Mouse (Mus musculus) midbrain, embryonic 11.5 days (tissue): ENCODE data around the gene Arglu1. TPM values are rescaled to one million over a fixed set of nuclear protein-coding genes. Genes with fewer than 3 reads are reported as not detected.
A peak's percentile ranks its signal among the peaks of the same experiment; 100 is the strongest.

Experiments
- ATAC-seq: fragments of 200-750 bp; cut with Nextera tagmentation; 2 replicates; pipeline ENCODE4 v1.8.0; 2017; ENCODE audit warnings: moderate TSS enrichment, moderate library complexity; ENCODE audit not compliant: low FRiP score
- DNase-seq: peaks from one replicate; pipeline ENCODE4 v3.0.0; 2015; ENCODE audit warnings: low spot score; ENCODE audit errors: missing footprints
- H3K27ac ChIP-seq: fragments of 300-500 bp; sonication (generic); 2 replicates; pipeline ENCODE4 v1.5.1; 2014; ENCODE audit warnings: low read depth, low read length
- H3K27me3 ChIP-seq: fragments of 300-500 bp; sonication (generic); 2 replicates; pipeline ENCODE4 v1.6.1; 2014; ENCODE audit warnings: mild to moderate bottlenecking, low read length, moderate library complexity, mixed read lengths; ENCODE audit not compliant: control insufficient read depth, insufficient read depth
- H3K36me3 ChIP-seq: fragments of 300-500 bp; sonication (generic); 2 replicates; pipeline ENCODE4 v1.6.1; 2014; ENCODE audit warnings: mild to moderate bottlenecking, low read length, moderate library complexity, mixed read lengths; ENCODE audit not compliant: control insufficient read depth, insufficient read depth
- H3K4me1 ChIP-seq: fragments of 300-500 bp; sonication (generic); 2 replicates; pipeline ENCODE4 v1.6.1; 2014; ENCODE audit warnings: low read length; ENCODE audit not compliant: control insufficient read depth, insufficient read depth
- H3K4me2 ChIP-seq: fragments of 300-500 bp; sonication (generic); 2 replicates; pipeline ENCODE4 v1.6.1; 2014; ENCODE audit warnings: mild to moderate bottlenecking, moderate library complexity
- H3K4me3 ChIP-seq: fragments of 300-500 bp; sonication (generic); 2 replicates; pipeline ENCODE4 v1.5.1; 2014; ENCODE audit warnings: low read depth, low read length
- H3K9ac ChIP-seq: fragments of 300-500 bp; sonication (generic); 2 replicates; pipeline ENCODE4 v1.6.1; 2014; ENCODE audit warnings: low read length
- H3K9me3 ChIP-seq: fragments of 300-500 bp; sonication (generic); 2 replicates; pipeline ENCODE4 v1.6.1; 2016; ENCODE audit warnings: low read length; ENCODE audit not compliant: control insufficient read depth
- WGBS: fragments of 180-500 bp; shearing (Covaris S2); extraction: QIAGEN DNeasy Blood & Tissue Kit; methylation state at CpG from one replicate; pipeline ENCODE4 v1.1.7; 2014; 5-methylcytosine and 5-hydroxymethylcytosine counted together
- polyA plus RNA-seq: library from polyadenylated mRNA; unstranded; fragments of >200 nt; fragmentation: Nextera tagmentation; extraction: Ambion mirVana; gene quantifications from 2 replicates; pipeline ENCODE4 v1.2.1, GENCODE M21; 2014

Gene Arglu1
- polyA plus RNA-seq, 1 experiment from 2014 or later: 158 TPM

- DNase-seq: peak; percentile 96
- peak overlapping the region; percentile 81 for H3K9ac ChIP-seq
- peaks cover 35% of the 10 kb centered on the region for H3K4me1 ChIP-seq
These were observed 29.8 kb downstream of the Arglu1 start for GRCm38 (mm10) chr8:8660307-8661098.

GRCm38 (mm10) chr8:8659503-8660306, 30.6 kb downstream of the Arglu1 start:
- Histone ChIP-seq H3K9ac (peak overlapping the region; percentile 81), H3K4me1 (peaks cover 40% of the 10 kb centered on the region), H3K36me3 (no peaks in the 10 kb centered on the region), H3K9me3 (no peaks in the 10 kb centered on the region), H3K4me2 (peak overlapping the region; percentile 92), H3K27ac (peak overlapping the region; percentile 28; the same call in 1 of the 2 replicates), H3K4me3 (peak overlapping the region; percentile 80), H3K27me3 (peaks cover 24% of the 10 kb centered on the region)
- DNase-seq (peak; percentile 97), ATAC-seq (no peak)
- under 1% methylated on average over 53 of the region's 53 CpGs for WGBS

More at GRCm38 (mm10) chr8:8660307-8661098, 29.8 kb downstream of the Arglu1 start:
- peak; percentile 49 for ATAC-seq
- H3K4me2 ChIP-seq: peak overlapping the region; percentile 92
- H3K27ac ChIP-seq: peak overlapping the region; percentile 68
- no peaks in the 10 kb centered on the region for H3K36me3 ChIP-seq
- H3K9me3 ChIP-seq: no peaks in the 10 kb centered on the region
- H3K27me3 ChIP-seq: peaks cover 23% of the 10 kb centered on the region
- WGBS: under 1% methylated on average over 88 of the region's 88 CpGs
- H3K4me3 ChIP-seq: peak overlapping the region; percentile 80

GRCm38 (mm10) chr8:8658426-8659224, 31.7 kb downstream of the Arglu1 start:
- no peak overlapping the region for H3K27ac ChIP-seq
- H3K4me3 ChIP-seq: peak overlapping the region; percentile 80
- whole genome bisulfite sequencing: 2% methylated on average over 19 of the region's 19 CpGs
- H3K36me3 ChIP-seq: no peaks in the 10 kb centered on the region
- ATAC-seq: peak; percentile 45
- H3K4me2 ChIP-seq: peak overlapping the region; percentile 92
- peaks cover 50% of the 10 kb centered on the region for H3K4me1 ChIP-seq
- H3K9ac ChIP-seq: peak overlapping the region; percentile 45; the same call in 1 of the 2 replicates
- peaks cover 34% of the 10 kb centered on the region for H3K27me3 ChIP-seq
- DNase-seq: peak; percentile 96
- no peaks in the 10 kb centered on the region for H3K9me3 ChIP-seq

GRCm38 (mm10) chr8:8657692-8658355, 32.5 kb downstream of the Arglu1 start:
- no peak overlapping the region for H3K27ac ChIP-seq
- H3K4me1 ChIP-seq: peaks cover 54% of the 10 kb centered on the region
- DNase-seq: peak; percentile 91
- H3K9ac ChIP-seq: peak overlapping the region; percentile 45; the same call in 1 of the 2 replicates
- 6% methylated on average over 5 of the region's 5 CpGs for WGBS
- no peaks in the 10 kb centered on the region for H3K36me3 ChIP-seq
- peak overlapping the region; percentile 92 for H3K4me2 ChIP-seq
- ATAC-seq: no peak
- H3K4me3 ChIP-seq: peak overlapping the region; percentile 80
- no peaks in the 10 kb centered on the region for H3K9me3 ChIP-seq
- peaks cover 42% of the 10 kb centered on the region for H3K27me3 ChIP-seq

- peak overlapping the region; percentile 19 for H3K4me3 ChIP-seq
- peaks cover 54% of the 10 kb centered on the region for H3K4me1 ChIP-seq
- H3K9me3 ChIP-seq: no peaks in the 10 kb centered on the region
- H3K36me3 ChIP-seq: no peaks in the 10 kb centered on the region
- H3K9ac ChIP-seq: peak overlapping the region; percentile 34; the same call in 1 of the 2 replicates
- peak; percentile 88 for DNase-seq
- H3K27me3 ChIP-seq: peaks cover 52% of the 10 kb centered on the region
- H3K27ac ChIP-seq: no peak overlapping the region
- WGBS: 4% methylated on average over 14 of the region's 14 CpGs
- no peak for ATAC-seq
- peak overlapping the region; percentile 92 for H3K4me2 ChIP-seq
These were observed 33.5 kb downstream of the Arglu1 start for GRCm38 (mm10) chr8:8656578-8657441.

GRCm38 (mm10) chr8:8655346-8656340, 34.7 kb downstream of the Arglu1 start:
- 7% methylated on average over 24 of the region's 24 CpGs for WGBS
- Histone ChIP-seq H3K4me3 (0 out of 2 replicates have a peak overlapping the region, but pooled peaks have one; percentile 19), H3K4me1 (peaks cover 56% of the 10 kb centered on the region), H3K27ac (no peak overlapping the region), H3K9ac (no peak overlapping the region), H3K27me3 (peaks cover 64% of the 10 kb centered on the region), H3K36me3 (no peaks in the 10 kb centered on the region), H3K4me2 (peak overlapping the region; percentile 92), H3K9me3 (no peaks in the 10 kb centered on the region)
- peak; percentile 95 for DNase-seq
- ATAC-seq: peak; percentile 60

- Histone ChIP-seq H3K4me1 (peaks cover 46% of the 10 kb centered on the region), H3K4me3 (no peak overlapping the region), H3K9ac (no peak overlapping the region), H3K36me3 (no peaks in the 10 kb centered on the region), H3K27ac (no peak overlapping the region), H3K9me3 (no peaks in the 10 kb centered on the region), H3K4me2 (0 out of 2 replicates have a peak overlapping the region, but pooled peaks have one; percentile 3), H3K27me3 (peaks cover 76% of the 10 kb centered on the region)
- peak; percentile 88 for DNase-seq
- ATAC-seq: no peak
- WGBS: 26% methylated on average over 12 of the region's 12 CpGs
These were observed 36.3 kb downstream of the Arglu1 start for GRCm38 (mm10) chr8:8653906-8654489.
